Mouse (Mus musculus): ENCODE results near the gene Fam205a3. TPM values are rescaled to one million over a fixed set of nuclear protein-coding genes. Genes with fewer than 3 reads are reported as not detected.
"Not testable (repeated sequence)": the region's sequence is repeated elsewhere in the genome, so short reads cannot be mapped to it uniquely, and the experiment has no call there.

The Fam205a3 gene
- polyA plus RNA-seq (2012; fragmentation: generic; extraction: Trizol), result not detected
- long read RNA-seq, experiment 1, result 0 reads
- long read RNA-seq, experiment 2, result 0 reads

DNA sequence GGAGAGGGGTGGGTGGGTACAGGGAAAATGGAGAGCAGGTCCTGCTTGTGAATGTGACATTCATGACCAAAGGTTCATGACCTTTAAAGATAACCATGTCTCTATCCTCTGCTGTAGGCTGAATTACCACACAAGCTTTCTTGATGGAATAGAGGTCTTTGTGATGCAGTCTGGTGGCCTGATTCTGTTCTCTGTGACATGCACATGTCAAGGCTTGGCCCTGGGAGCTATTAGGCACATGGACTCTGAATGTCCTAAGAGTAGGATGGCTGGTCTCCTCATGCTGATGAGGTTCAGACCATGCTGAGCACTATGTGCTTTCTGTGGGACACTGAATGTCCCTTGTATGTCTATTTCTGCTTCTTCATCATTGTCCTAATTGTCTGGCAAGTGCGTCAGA, at the start of gene Fam205a3:
Fam205a3 (plus strand) TSS at position 301 of the 400 bp plus-strand sequence.
- not testable (repeated sequence) for H3K27me3 ChIP-seq (ENCODE audit: control insufficient read depth, insufficient read depth, insufficient read length); H3K36me3 ChIP-seq (ENCODE audit: control insufficient read depth, insufficient read depth); H3K4me3 ChIP-seq (ENCODE audit: insufficient read depth, poor library complexity, severe bottlenecking); H3ac ChIP-seq (ENCODE audit: control insufficient read depth, insufficient read length, low read depth); H3K79me2 ChIP-seq (ENCODE audit: control insufficient read depth, insufficient read depth); H3K79me3 ChIP-seq (ENCODE audit: low read depth)

GRCm38 (mm10) chr4:42293967-42294366, 24.2 kb upstream of the Fam205a3 start, which contains the start of gene Gm21953:
Gene Gm21953, plus strand, starts transcription at chr4:42294267.
- not testable (repeated sequence) for H3K4me3 ChIP-seq (ENCODE audit: insufficient read depth, poor library complexity, severe bottlenecking); H3K36me3 ChIP-seq (ENCODE audit: control insufficient read depth, insufficient read depth); H3K79me3 ChIP-seq (ENCODE audit: low read depth); H3K27me3 ChIP-seq (ENCODE audit: control insufficient read depth, insufficient read depth, insufficient read length); H3K79me2 ChIP-seq (ENCODE audit: control insufficient read depth, insufficient read depth); H3ac ChIP-seq (ENCODE audit: control insufficient read depth, insufficient read length, low read depth)

Other genes starting within 250 kb of the Fam205a3 start
- not detected for gene Gm3893, start 227.1 kb upstream of the Fam205a3 start, polyA plus RNA-seq (2012; fragmentation: generic; extraction: Trizol)
- gene Gm13304, start 203.5 kb upstream of the Fam205a3 start, polyA plus RNA-seq (2012; fragmentation: generic; extraction: Trizol), result not detected
- gene Gm13306, start 164.9 kb upstream of the Fam205a3 start, polyA plus RNA-seq (2012; fragmentation: generic; extraction: Trizol), result not detected
- gene Gm13305, start 149.7 kb upstream of the Fam205a3 start, polyA plus RNA-seq (2012; fragmentation: generic; extraction: Trizol), result not detected
- not detected for gene Gm10600, start 77.7 kb upstream of the Fam205a3 start, polyA plus RNA-seq (2012; fragmentation: generic; extraction: Trizol)
- gene Ccl21b, start 62.6 kb upstream of the Fam205a3 start, polyA plus RNA-seq (2012; fragmentation: generic; extraction: Trizol), result not detected
- not detected for gene Gm21953, start 24.1 kb upstream of the Fam205a3 start, polyA plus RNA-seq (2012; fragmentation: generic; extraction: Trizol)
- not detected for gene Gm21586, start 121.0 kb downstream of the Fam205a3 start, polyA plus RNA-seq (2012; fragmentation: generic; extraction: Trizol)
- gene Gm2163, start 148.4 kb downstream of the Fam205a3 start, polyA plus RNA-seq (2012; fragmentation: generic; extraction: Trizol), result not detected
- gene Fam205a2, start 209.8 kb downstream of the Fam205a3 start, polyA plus RNA-seq (2012; fragmentation: generic; extraction: Trizol), result not detected

Measured in C2C12 (cell line).